Mouse (Mus musculus): ENCODE results near the gene Mettl9. TPM values are rescaled to one million over a fixed set of nuclear protein-coding genes. Genes with fewer than 3 reads are reported as not detected.

Mettl9 gene
- polyA plus RNA-seq, 2 experiments = 18.5 to 45.3 TPM

- Histone ChIP-seq H3K4me3 (ENCODE audit: insufficient read depth in 1 of 2, low read depth in 2 of 2, low read length in 2 of 2) (no peak overlapping the region), H3K36me3 (replicated peaks; ENCODE audit: control insufficient read depth, insufficient read depth, low read depth) (no peaks in the 10 kb centered on the region), H3K9me3 (ENCODE audit: control insufficient read depth, low read length) (no peaks in the 10 kb centered on the region), H3K27me3 (ENCODE audit: control insufficient read depth, insufficient read depth, low read length) (no peaks in the 10 kb centered on the region), H3K4me1 (replicated peaks; ENCODE audit: control insufficient read depth in 2 of 2, insufficient read depth in 2 of 2, low read length in 1 of 2) (no peaks in the 10 kb centered on the region), H3K9ac (replicated peaks) (no peak overlapping the region), H3K4me2 (ENCODE audit: low read depth) (no peak overlapping the region), H3K27ac (no peak overlapping the region)
- DNase-seq (ENCODE audit: low read depth in 3 of 3, low spot score in 3 of 3) (no peak), ATAC-seq (ENCODE audit: insufficient read depth) (no peak)
- no peak for TF ChIP-seq CTCF (IDR thresholded peaks at IDR 0.05; ENCODE audit: low read depth)
- TF ChIP-seq EP300 (IDR thresholded peaks at IDR 0.05; ENCODE audit: low read depth) = no peak
- 68% methylated on average over 2 of the region's 2 CpGs for WGBS (ENCODE audit: insufficient replicate concordance)
Measured at GRCm38 (mm10) chr7:121081816-121082215, 47.6 kb downstream of the Mettl9 start.

- Histone ChIP-seq H3K27me3 (ENCODE audit: control insufficient read depth, insufficient read depth, low read length) (no peaks in the 10 kb centered on the region), H3K27ac (no peak overlapping the region), H3K9ac (replicated peaks) (no peak overlapping the region), H3K36me3 (replicated peaks; ENCODE audit: control insufficient read depth, insufficient read depth, low read depth) (no peaks in the 10 kb centered on the region), H3K4me3 (ENCODE audit: insufficient read depth in 1 of 2, low read depth in 2 of 2, low read length in 2 of 2) (no peak overlapping the region), H3K9me3 (ENCODE audit: control insufficient read depth, low read length) (no peaks in the 10 kb centered on the region), H3K4me1 (replicated peaks; ENCODE audit: control insufficient read depth in 2 of 2, insufficient read depth in 2 of 2, low read length in 1 of 2) (no peaks in the 10 kb centered on the region), H3K4me2 (ENCODE audit: low read depth) (no peak overlapping the region)
- DNase-seq (ENCODE audit: low read depth in 3 of 3, low spot score in 3 of 3) (no peak), ATAC-seq (ENCODE audit: insufficient read depth) (no peak)
- no peak for TF ChIP-seq EP300 (IDR thresholded peaks at IDR 0.05; ENCODE audit: low read depth)
- no peak for TF ChIP-seq CTCF (IDR thresholded peaks at IDR 0.05; ENCODE audit: low read depth)
- WGBS (ENCODE audit: insufficient replicate concordance) = 65% methylated on average over 9 of the region's 9 CpGs
Measured at GRCm38 (mm10) chr7:121082949-121083513, 48.8 kb downstream of the Mettl9 start.

GRCm38 (mm10) chr7:121084840-121085453, 50.7 kb downstream of the Mettl9 start:
- H3K9me3 ChIP-seq (ENCODE audit: control insufficient read depth, low read length) = no peaks in the 10 kb centered on the region
- no peak for ATAC-seq (ENCODE audit: insufficient read depth)
- 60% methylated on average over 8 of the region's 8 CpGs for WGBS (ENCODE audit: insufficient replicate concordance)
- DNase-seq (ENCODE audit: low read depth in 3 of 3, low spot score in 3 of 3) = no peak
- no peaks in the 10 kb centered on the region for H3K36me3 ChIP-seq (replicated peaks; ENCODE audit: control insufficient read depth, insufficient read depth, low read depth)
- no peak overlapping the region for H3K4me2 ChIP-seq (ENCODE audit: low read depth)
- no peak overlapping the region for H3K27ac ChIP-seq
- no peaks in the 10 kb centered on the region for H3K27me3 ChIP-seq (ENCODE audit: control insufficient read depth, insufficient read depth, low read length)
- no peak overlapping the region for H3K9ac ChIP-seq (replicated peaks)
- no peaks in the 10 kb centered on the region for H3K4me1 ChIP-seq (replicated peaks; ENCODE audit: control insufficient read depth in 2 of 2, insufficient read depth in 2 of 2, low read length in 1 of 2)
- H3K4me3 ChIP-seq (ENCODE audit: insufficient read depth in 1 of 2, low read depth in 2 of 2, low read length in 2 of 2) = no peak overlapping the region
- no peak for TF ChIP-seq EP300 (IDR thresholded peaks at IDR 0.05; ENCODE audit: low read depth)
- TF ChIP-seq CTCF (IDR thresholded peaks at IDR 0.05; ENCODE audit: low read depth) = no peak

- no peaks in the 10 kb centered on the region for H3K36me3 ChIP-seq (replicated peaks; ENCODE audit: control insufficient read depth, insufficient read depth, low read depth)
- 22% methylated on average over 4 of the region's 4 CpGs for WGBS (ENCODE audit: insufficient replicate concordance)
Measured at GRCm38 (mm10) chr7:121085500-121085899, 51.3 kb downstream of the Mettl9 start.

GRCm38 (mm10) chr7:121088745-121089144, 54.5 kb downstream of the Mettl9 start:
- H3K4me1 ChIP-seq (replicated peaks; ENCODE audit: control insufficient read depth in 2 of 2, insufficient read depth in 2 of 2, low read length in 1 of 2) = no peaks in the 10 kb centered on the region
- no peak overlapping the region for H3K4me2 ChIP-seq (ENCODE audit: low read depth)
- no peak for TF ChIP-seq EP300 (IDR thresholded peaks at IDR 0.05; ENCODE audit: low read depth)
- peak; percentile 52 for TF ChIP-seq CTCF (IDR thresholded peaks at IDR 0.05; ENCODE audit: low read depth)
- H3K9me3 ChIP-seq (ENCODE audit: control insufficient read depth, low read length) = no peaks in the 10 kb centered on the region
- H3K36me3 ChIP-seq (replicated peaks; ENCODE audit: control insufficient read depth, insufficient read depth, low read depth) = no peaks in the 10 kb centered on the region
- H3K27me3 ChIP-seq (ENCODE audit: control insufficient read depth, insufficient read depth, low read length) = no peaks in the 10 kb centered on the region
- H3K9ac ChIP-seq (replicated peaks) = no peak overlapping the region
- no peak overlapping the region for H3K4me3 ChIP-seq (ENCODE audit: insufficient read depth in 1 of 2, low read depth in 2 of 2, low read length in 2 of 2)
- DNase-seq (ENCODE audit: low read depth in 3 of 3, low spot score in 3 of 3) = no peak
- no peak for ATAC-seq (ENCODE audit: insufficient read depth)
- H3K27ac ChIP-seq = no peak overlapping the region
- WGBS (ENCODE audit: insufficient replicate concordance) = 57% methylated on average over 5 of the region's 5 CpGs

More at GRCm38 (mm10) chr7:121085500-121085899, 51.3 kb downstream of the Mettl9 start:
- Histone ChIP-seq H3K27me3 (ENCODE audit: control insufficient read depth, insufficient read depth, low read length) (no peaks in the 10 kb centered on the region), H3K9me3 (ENCODE audit: control insufficient read depth, low read length) (no peaks in the 10 kb centered on the region), H3K4me2 (ENCODE audit: low read depth) (no peak overlapping the region), H3K4me1 (replicated peaks; ENCODE audit: control insufficient read depth in 2 of 2, insufficient read depth in 2 of 2, low read length in 1 of 2) (no peaks in the 10 kb centered on the region), H3K9ac (replicated peaks) (no peak overlapping the region), H3K27ac (no peak overlapping the region), H3K4me3 (ENCODE audit: insufficient read depth in 1 of 2, low read depth in 2 of 2, low read length in 2 of 2) (no peak overlapping the region)
- ATAC-seq (ENCODE audit: insufficient read depth) (no peak), DNase-seq (ENCODE audit: low read depth in 3 of 3, low spot score in 3 of 3) (no peak)
- TF ChIP-seq EP300 (IDR thresholded peaks at IDR 0.05; ENCODE audit: low read depth) (no peak), CTCF (IDR thresholded peaks at IDR 0.05; ENCODE audit: low read depth) (no peak)

Measured in liver, embryonic 14.5 days (tissue).